Mouse (Mus musculus) liver, adult (tissue): ENCODE data around the gene Schip1.

ENCODE experiments used
- GATA4 ChIP-seq: IDR thresholded peaks from 2 replicates; pipeline ENCODE4 v1.6.1; 2014; ENCODE audit warnings: mild to moderate bottlenecking, low read length; ENCODE audit not compliant: insufficient replicate concordance

Gene Schip1

GRCm38 (mm10) chr3:68064731-68065130 lies at the start of gene Schip1:
TSS of gene Schip1 (plus strand) at chr3:68064802.
- TF ChIP-seq GATA4, result no peak

- no peak for TF ChIP-seq GATA4
Observed at GRCm38 (mm10) chr3:68015786-68016185, 48.8 kb upstream of the Schip1 start.

- TF ChIP-seq GATA4, result no peak
Observed at GRCm38 (mm10) chr3:68019401-68019800, 45.2 kb upstream of the Schip1 start.

- no peak for TF ChIP-seq GATA4
Observed at GRCm38 (mm10) chr3:68036097-68036496, 28.5 kb upstream of the Schip1 start.

- no peak for TF ChIP-seq GATA4
Observed at GRCm38 (mm10) chr3:68042951-68043350, 21.7 kb upstream of the Schip1 start.

- no peak for TF ChIP-seq GATA4
Observed at GRCm38 (mm10) chr3:68045475-68046416, 18.9 kb upstream of the Schip1 start.

GRCm38 (mm10) chr3:68053538-68053937 lies 11.1 kb upstream of the Schip1 start:
- TF ChIP-seq GATA4, result no peak

GRCm38 (mm10) chr3:68055071-68055470 lies 9.5 kb upstream of the Schip1 start:
- TF ChIP-seq GATA4, result no peak

GRCm38 (mm10) chr3:68056373-68057275 lies 8.0 kb upstream of the Schip1 start:
- TF ChIP-seq GATA4, result no peak

GRCm38 (mm10) chr3:68059162-68059800 lies 5.3 kb upstream of the Schip1 start:
- no peak for TF ChIP-seq GATA4

GRCm38 (mm10) chr3:68071395-68072386 lies 7.1 kb downstream of the Schip1 start:
- no peak for TF ChIP-seq GATA4

GRCm38 (mm10) chr3:68077406-68077805 lies 12.8 kb downstream of the Schip1 start:
- TF ChIP-seq GATA4, result no peak

- TF ChIP-seq GATA4, result no peak
Observed at GRCm38 (mm10) chr3:68085024-68085423, 20.4 kb downstream of the Schip1 start.

- no peak for TF ChIP-seq GATA4
Observed at GRCm38 (mm10) chr3:68092108-68092507, 27.5 kb downstream of the Schip1 start.
